Mouse (Mus musculus) olfactory bulb, adult 2 months (tissue): Measurements from ENCODE around the gene Gpr63. TPM values are rescaled to one million over a fixed set of nuclear protein-coding genes. Genes with fewer than 3 reads are reported as not detected.
"Not testable (repeated sequence)": the region's sequence is repeated elsewhere in the genome, so short reads cannot be mapped to it uniquely, and the experiment has no call there.

Experiments used
- H3K27ac ChIP-seq: fragments of 200-500 bp; 2 replicates; pipeline ENCODE4 v1.5.1; 2012; ENCODE audit warnings: low read depth, low read length; ENCODE audit not compliant: insufficient read depth
- H3K4me1 ChIP-seq: fragments of 200-500 bp; 2 replicates; pipeline ENCODE4 v1.6.1; 2012; ENCODE audit warnings: low read length; ENCODE audit not compliant: control insufficient read depth, insufficient read depth
- H3K4me3 ChIP-seq: fragments of 200-500 bp; 2 replicates; pipeline ENCODE4 v1.5.1; 2012; ENCODE audit warnings: mild to moderate bottlenecking, low read depth, low read length, moderate library complexity; ENCODE audit not compliant: insufficient read depth
- CTCF ChIP-seq: fragments of 200-500 bp; IDR thresholded peaks from 2 replicates; pipeline ENCODE4 v1.5.1; 2012; ENCODE audit warnings: low read depth, mild to moderate bottlenecking, low read length, moderate library complexity; ENCODE audit not compliant: insufficient read depth
- POLR2A ChIP-seq: fragments of 200-500 bp; IDR thresholded peaks from 2 replicates; pipeline ENCODE4 v1.6.1; 2012; ENCODE audit warnings: mild to moderate bottlenecking, low read depth, low read length, moderate library complexity; ENCODE audit not compliant: insufficient read depth
- WGBS: fragments of 180-500 bp; shearing (Covaris S2); methylation state at CpG from one replicate; pipeline ENCODE4 v1.1.7; 2018; 5-methylcytosine and 5-hydroxymethylcytosine counted together
- polyA plus RNA-seq: library from polyadenylated mRNA; stranded (reverse); fragments of >200 nt; gene quantifications from 2 replicates; pipeline ENCODE4 v1.2.4, GENCODE M21; 2012; ENCODE audit warnings: low replicate concordance; ENCODE audit not compliant: missing spikeins, insufficient read depth, insufficient read length

Gene Gpr63
- polyA plus RNA-seq, 1 experiment, result not detected

DNA sequence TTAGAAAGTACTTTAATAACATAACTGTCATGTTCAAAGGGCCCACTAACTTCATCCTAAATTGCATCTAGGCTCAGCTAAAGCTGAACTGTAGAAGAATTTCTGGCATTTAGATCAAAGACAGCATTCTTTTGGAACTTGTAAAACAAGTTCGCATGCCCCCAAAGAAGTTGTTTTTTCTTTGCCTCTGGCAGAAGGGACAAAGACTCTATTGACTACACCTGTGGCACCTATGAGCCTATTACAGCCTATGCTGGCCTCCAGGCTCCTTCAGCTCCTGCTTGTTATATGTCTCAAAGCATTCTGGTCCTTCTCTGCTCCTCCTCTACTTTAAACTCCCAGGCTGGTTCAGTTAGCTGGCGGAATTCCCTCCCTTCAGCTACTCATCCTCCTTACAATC is 69.6 kb downstream of the Gpr63 start:
- Histone ChIP-seq H3K27ac (no peak overlapping the region), H3K4me1 (no peaks in the 10 kb centered on the region), H3K4me3 (no peak overlapping the region)
- TF ChIP-seq CTCF (no peak), POLR2A (no peak)
- WGBS, result 63% methylated on average over 2 of the region's 2 CpGs

DNA sequence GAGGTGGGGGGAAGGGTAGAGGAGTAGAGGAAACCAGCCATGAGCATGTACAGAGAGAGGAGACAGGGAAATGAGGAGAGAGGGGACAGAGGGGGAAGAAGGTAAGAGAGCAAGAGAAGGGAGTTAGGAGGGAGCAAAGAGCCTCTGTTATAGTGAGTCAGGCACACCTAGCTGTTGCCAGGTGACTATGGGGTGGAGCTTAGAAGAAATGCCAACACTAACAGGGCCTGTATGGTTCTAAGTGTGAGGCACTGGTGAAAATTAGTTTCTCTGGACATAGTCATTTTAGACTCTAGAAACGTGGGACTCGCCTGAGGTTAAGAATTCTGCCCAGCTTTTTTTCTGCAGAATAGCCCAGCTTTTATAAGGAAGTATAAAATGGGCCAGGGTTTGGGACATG is 71.1 kb downstream of the Gpr63 start:
- Histone ChIP-seq H3K4me1 (no peaks in the 10 kb centered on the region), H3K4me3 (no peak overlapping the region), H3K27ac (no peak overlapping the region)
- 87% methylated on average over 2 of the region's 2 CpGs for WGBS
- TF ChIP-seq CTCF, result no peak
- TF ChIP-seq POLR2A, result no peak

DNA sequence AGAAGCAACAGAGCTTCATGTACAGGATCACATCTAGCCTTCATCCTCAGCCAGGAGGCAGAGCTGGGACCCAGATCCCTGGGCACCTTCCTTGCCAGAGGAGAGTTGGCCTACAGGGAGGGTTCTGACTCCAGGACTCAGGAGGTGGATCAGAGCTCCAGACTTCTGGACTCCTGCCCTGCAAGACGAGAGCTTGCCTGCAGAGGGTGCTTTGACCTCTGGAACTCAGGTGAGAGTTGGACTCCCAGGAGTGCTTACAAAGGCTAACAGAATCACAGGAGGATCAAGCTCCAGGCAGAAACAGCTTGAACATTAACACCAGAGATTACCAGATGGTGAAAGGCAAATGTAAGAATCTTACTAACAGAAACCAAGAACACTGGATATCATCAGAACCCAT is 89.3 kb downstream of the Gpr63 start:
- H3K4me1 ChIP-seq, H3K27ac ChIP-seq, H3K4me3 ChIP-seq: not testable (repeated sequence)
- 61% methylated on average over 1 of the region's 1 CpGs for WGBS

Other genes starting within 250 kb of the Gpr63 start
- gene Klhl32, start 115.3 kb upstream of the Gpr63 start, polyA plus RNA-seq, result not detected in 2 replicates
- not detected in 2 replicates for gene Ndufaf4, start 68.3 kb upstream of the Gpr63 start, polyA plus RNA-seq